ENCODE assay signal across 8 mouse cellular contexts in the genomic region with DNA sequence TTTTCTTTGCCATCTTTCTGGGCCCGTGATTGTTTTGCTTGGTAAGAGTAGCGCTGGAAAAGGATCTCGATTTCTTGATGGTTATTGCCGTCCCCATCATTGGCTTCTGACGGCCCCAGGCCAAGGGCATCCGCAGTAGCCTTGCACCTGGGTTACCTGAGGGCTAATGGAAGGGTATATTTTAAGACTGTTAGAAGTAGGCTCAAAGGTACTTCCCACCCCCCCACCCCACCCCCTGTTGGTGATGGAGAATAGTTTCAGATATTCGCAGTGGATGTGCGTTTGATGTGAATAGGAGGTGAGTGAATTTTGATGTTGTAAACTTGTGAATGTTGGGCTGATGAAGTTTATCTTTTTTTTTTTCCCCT.
DNase-seq lines count a peak whose midpoint lies in the region; ATAC-seq lines count a peak whose summit lies in the region.

No protein-coding gene starts in this region.

- whole genome bisulfite sequencing in limb, embryonic 12.5 days, result 3% methylated on average over 8 of the region's 8 CpGs
- WGBS in stomach, embryonic 14.5 days, result 3% methylated on average over 8 of the region's 8 CpGs

- H3K4me1 ChIP-seq in megakaryocyte, embryonic 14.5 days, result peaks cover 56% of the 10 kb centered on the region
- peaks cover 28% of the 10 kb centered on the region for H3K4me1 ChIP-seq in limb, embryonic 12.5 days (replicated peaks)
- H3K4me1 ChIP-seq in stomach, embryonic 14.5 days (ENCODE audit: control insufficient read depth, insufficient read depth, low read length), result peaks cover 18% of the 10 kb centered on the region; the same call in 1 of the 2 replicates

- no peaks in the 10 kb centered on the region for H3K36me3 ChIP-seq in megakaryocyte, embryonic 14.5 days (replicated peaks; ENCODE audit: low read length)
- no peaks in the 10 kb centered on the region for H3K36me3 ChIP-seq in limb, embryonic 12.5 days
- no peaks in the 10 kb centered on the region for H3K36me3 ChIP-seq in stomach, embryonic 14.5 days (ENCODE audit: control insufficient read depth, insufficient read depth, low read length)

- no peaks in the 10 kb centered on the region for H3K9me3 ChIP-seq in megakaryocyte, embryonic 14.5 days
- H3K9me3 ChIP-seq in limb, embryonic 12.5 days, result no peaks in the 10 kb centered on the region
- H3K9me3 ChIP-seq in stomach, embryonic 14.5 days (ENCODE audit: control insufficient read depth, low read depth, low read length), result no peaks in the 10 kb centered on the region

- ATAC-seq in CD4-positive, CD25-positive, alpha-beta regulatory T cell, adult 4 months, result no peak
- no peak for ATAC-seq in megakaryocyte, adult 5-6 weeks (ENCODE audit: poor library complexity, severe bottlenecking)
- no peak for ATAC-seq in limb, embryonic 12.5 days (ENCODE audit: insufficient number of reproducible peaks, insufficient read depth, low FRiP score, low TSS enrichment, low read depth)
- no peak for ATAC-seq in stomach, embryonic 14.5 days (ENCODE audit: insufficient number of reproducible peaks, insufficient read depth, low FRiP score, low read depth)

- H3K4me2 ChIP-seq in limb, embryonic 12.5 days, result peak overlapping the region; percentile 78
- peak overlapping the region; percentile 79 for H3K4me2 ChIP-seq in stomach, embryonic 14.5 days (replicated peaks; ENCODE audit: low read depth, low read length)

- no peaks in the 10 kb centered on the region for H3K27me3 ChIP-seq in megakaryocyte, embryonic 14.5 days (replicated peaks)
- H3K27me3 ChIP-seq in limb, embryonic 12.5 days, result peaks cover 4% of the 10 kb centered on the region
- H3K27me3 ChIP-seq in stomach, embryonic 14.5 days (ENCODE audit: control insufficient read depth, insufficient read depth, low read length), result no peaks in the 10 kb centered on the region

- peak; percentile 42 for DNase-seq in CD4-positive, CD25-positive, alpha-beta regulatory T cell, adult 2 months (ENCODE audit: low read depth, low spot score)
- DNase-seq in Muller cell, postnatal 12 days (ENCODE audit: inconsistent ontology term), result no peak
- no peak for DNase-seq in frontal cortex, postnatal 25 days (ENCODE audit: low spot score in 2 of 2)

- peak overlapping the region; percentile 99 for H3K4me3 ChIP-seq in megakaryocyte, embryonic 14.5 days (replicated peaks)
- peak overlapping the region; percentile 92 for H3K4me3 ChIP-seq in limb, embryonic 12.5 days (replicated peaks)
- H3K4me3 ChIP-seq in stomach, embryonic 14.5 days (ENCODE audit: low read depth, low read length), result peak overlapping the region; percentile 84

- H3K27ac ChIP-seq in limb, embryonic 12.5 days, result peak overlapping the region; percentile 88
- H3K27ac ChIP-seq in stomach, embryonic 14.5 days (ENCODE audit: low read length), result no peak overlapping the region; the same call in 1 of the 2 replicates

- peak overlapping the region; percentile 95 for H3K9ac ChIP-seq in limb, embryonic 12.5 days (replicated peaks)
- H3K9ac ChIP-seq in stomach, embryonic 14.5 days (replicated peaks; ENCODE audit: low read depth, low read length), result peak overlapping the region; percentile 95
